Mouse (Mus musculus) kidney, adult 2 months (tissue): ENCODE data around the gene Fkbpl. TPM values are rescaled to one million over a fixed set of nuclear protein-coding genes. Genes with fewer than 3 reads are reported as not detected.

Experiments used
- DNase-seq: peaks from one replicate; pipeline ENCODE4 v3.0.0; 2021
- H3K27ac ChIP-seq: fragments of 200-500 bp; 2 replicates; pipeline ENCODE4 v1.5.1; 2012; ENCODE audit warnings: low read depth, low read length, control low read depth, inconsistent platforms; ENCODE audit not compliant: insufficient read depth
- H3K27me3 ChIP-seq: fragments of 200-500 bp; replicated peaks from 2 replicates; pipeline ENCODE4 v1.6.1; 2012; ENCODE audit warnings: mild to moderate bottlenecking, moderate library complexity, low read length, inconsistent platforms; ENCODE audit not compliant: control insufficient read depth, insufficient read depth
- H3K36me3 ChIP-seq: fragments of 200-500 bp; 2 replicates; pipeline ENCODE4 v1.6.1; 2012; ENCODE audit warnings: mild to moderate bottlenecking, moderate library complexity, low read length, inconsistent platforms; ENCODE audit not compliant: control insufficient read depth, insufficient read depth
- H3K4me1 ChIP-seq: fragments of 200-500 bp; 2 replicates; pipeline ENCODE4 v1.6.1; 2011; ENCODE audit warnings: low read length; ENCODE audit not compliant: control insufficient read depth, insufficient read depth
- H3K4me3 ChIP-seq: fragments of 200-500 bp; 2 replicates; pipeline ENCODE4 v1.5.1; 2011; ENCODE audit warnings: mild to moderate bottlenecking, low read depth, low read length, control low read depth; ENCODE audit not compliant: insufficient read depth
- CTCF ChIP-seq: fragments of 200-500 bp; conservative IDR thresholded peaks from 2 replicates; pipeline ENCODE4 v1.5.1; 2011; ENCODE audit warnings: low read depth, mild to moderate bottlenecking, control low read depth, low read length, moderate library complexity, mixed read lengths; ENCODE audit not compliant: insufficient read depth, insufficient read length
- POLR2A ChIP-seq: fragments of 200-500 bp; IDR thresholded peaks from one replicate; pipeline ENCODE4 v1.6.1; 2011; ENCODE audit warnings: low read depth, low read length, control low read depth
- WGBS: fragments of 180-500 bp; shearing (Covaris S2); methylation state at CpG from one replicate; pipeline ENCODE4 v1.1.7; 2018; 5-methylcytosine and 5-hydroxymethylcytosine counted together
- polyA plus RNA-seq: library from polyadenylated mRNA; depleted of rRNA; stranded (reverse); fragments of >200 nt; gene quantifications from 2 replicates; pipeline ENCODE4 v1.2.3, GENCODE M21; 2012; rRNA removed

Gene Fkbpl
- polyA plus RNA-seq, 1 experiment = 5.5 TPM

- H3K4me3 ChIP-seq = no peak overlapping the region
- H3K4me1 ChIP-seq = no peaks in the 10 kb centered on the region
- TF ChIP-seq CTCF = no peak
- no peak for TF ChIP-seq POLR2A
- DNase-seq = no peak
- 54% methylated on average over 9 of the region's 9 CpGs for WGBS
- no peak overlapping the region for H3K27ac ChIP-seq
- no peaks in the 10 kb centered on the region for H3K27me3 ChIP-seq
- H3K36me3 ChIP-seq = no peaks in the 10 kb centered on the region
Measured at GRCm38 (mm10) chr17:34684253-34684893, 39.8 kb downstream of the Fkbpl start.

- no peak for TF ChIP-seq POLR2A
- TF ChIP-seq CTCF = no peak
- Histone ChIP-seq H3K27me3 (no peaks in the 10 kb centered on the region), H3K4me3 (no peak overlapping the region), H3K4me1 (no peaks in the 10 kb centered on the region), H3K36me3 (no peaks in the 10 kb centered on the region), H3K27ac (no peak overlapping the region)
- 74% methylated on average over 28 of the region's 28 CpGs for WGBS
- DNase-seq = no peak
Measured at GRCm38 (mm10) chr17:34685120-34686110, 40.9 kb downstream of the Fkbpl start.

GRCm38 (mm10) chr17:34688889-34689288 lies 44.3 kb downstream of the Fkbpl start:
- no peaks in the 10 kb centered on the region for H3K27me3 ChIP-seq
- H3K4me3 ChIP-seq = no peak overlapping the region
- no peak overlapping the region for H3K27ac ChIP-seq
- 93% methylated on average over 7 of the region's 7 CpGs for WGBS
- H3K36me3 ChIP-seq = no peaks in the 10 kb centered on the region
- TF ChIP-seq POLR2A (no peak), CTCF (no peak)
- H3K4me1 ChIP-seq = no peaks in the 10 kb centered on the region
- no peak for DNase-seq

GRCm38 (mm10) chr17:34690458-34690857 lies 45.9 kb downstream of the Fkbpl start:
- TF ChIP-seq CTCF (no peak), POLR2A (no peak)
- Histone ChIP-seq H3K27me3 (no peaks in the 10 kb centered on the region), H3K27ac (no peak overlapping the region), H3K4me1 (no peaks in the 10 kb centered on the region), H3K4me3 (no peak overlapping the region), H3K36me3 (no peaks in the 10 kb centered on the region)
- WGBS = 23% methylated on average over 4 of the region's 4 CpGs
- DNase-seq = peak; percentile 75

GRCm38 (mm10) chr17:34692906-34693305 lies 48.3 kb downstream of the Fkbpl start:
- 72% methylated on average over 7 of the region's 7 CpGs for WGBS
- TF ChIP-seq POLR2A (no peak), CTCF (no peak)
- peak; percentile 68 for DNase-seq
- H3K4me3 ChIP-seq = no peak overlapping the region
- no peaks in the 10 kb centered on the region for H3K36me3 ChIP-seq
- no peaks in the 10 kb centered on the region for H3K4me1 ChIP-seq
- no peaks in the 10 kb centered on the region for H3K27me3 ChIP-seq
- peak overlapping the region; percentile 58 for H3K27ac ChIP-seq

Other genes with a start within 250 kb of the Fkbpl start
- gene BC051142, start 245.9 kb upstream of the Fkbpl start, polyA plus RNA-seq = 0.22 and 1.3 TPM in 2 replicates
- not detected in 2 replicates for gene Btnl4, start 167.4 kb upstream of the Fkbpl start, polyA plus RNA-seq
- not detected in 2 replicates for gene Btnl6, start 127.4 kb upstream of the Fkbpl start, polyA plus RNA-seq
- 14.4 and 18.4 TPM in 2 replicates for gene Notch4, start 80.5 kb upstream of the Fkbpl start, polyA plus RNA-seq
- gene Gpsm3, start 55.0 kb upstream of the Fkbpl start, polyA plus RNA-seq = 10.3 and 12.8 TPM in 2 replicates
- 51.3 and 56.2 TPM in 2 replicates for gene Pbx2, start 53.5 kb upstream of the Fkbpl start, polyA plus RNA-seq
- gene Ager, start 46.9 kb upstream of the Fkbpl start, polyA plus RNA-seq = 2.1 TPM in 2 replicates
- 208 and 256 TPM in 2 replicates for gene Rnf5, start 41.1 kb upstream of the Fkbpl start, polyA plus RNA-seq
- gene Agpat1, start 40.5 kb upstream of the Fkbpl start, polyA plus RNA-seq = 245 and 294 TPM in 2 replicates
- gene Egfl8, start 28.8 kb upstream of the Fkbpl start, polyA plus RNA-seq = 5.1 and 5.3 TPM in 2 replicates
- gene Ppt2, start 16.3 kb upstream of the Fkbpl start, polyA plus RNA-seq = 118 and 123 TPM in 2 replicates
- gene Prrt1, start 15.2 kb upstream of the Fkbpl start, polyA plus RNA-seq = 2.7 and 3.2 TPM in 2 replicates
- 52.5 and 65.5 TPM in 2 replicates for gene Atf6b, start 2.4 kb downstream of the Fkbpl start, polyA plus RNA-seq
- 5.5 and 8.5 TPM in 2 replicates for gene Tnxb, start 25.8 kb downstream of the Fkbpl start, polyA plus RNA-seq
- gene C4b, start 99.1 kb downstream of the Fkbpl start, polyA plus RNA-seq = 4.7 and 6.8 TPM in 2 replicates
- 0.23 and 29.2 TPM in 2 replicates for gene Cyp21a1, start 159.8 kb downstream of the Fkbpl start, polyA plus RNA-seq
- gene Stk19, start 192.2 kb downstream of the Fkbpl start, polyA plus RNA-seq = 35.7 and 36.7 TPM in 2 replicates
- gene Dxo, start 192.3 kb downstream of the Fkbpl start, polyA plus RNA-seq = 52.6 and 59.2 TPM in 2 replicates
- gene Skiv2l, start 205.4 kb downstream of the Fkbpl start, polyA plus RNA-seq = 58.2 and 69.5 TPM in 2 replicates
- gene Nelfe, start 205.6 kb downstream of the Fkbpl start, polyA plus RNA-seq = 24.2 and 26.2 TPM in 2 replicates
- 191 and 199 TPM in 2 replicates for gene Cfb, start 217.8 kb downstream of the Fkbpl start, polyA plus RNA-seq
- gene Zbtb12, start 234.7 kb downstream of the Fkbpl start, polyA plus RNA-seq = 9.4 and 10.8 TPM in 2 replicates
- 0.05 TPM in 1 of 2 replicates, not detected in the other for gene Gm20547, start 237.3 kb downstream of the Fkbpl start, polyA plus RNA-seq